Mouse (Mus musculus) heart, adult 2 months (tissue): ENCODE data around the gene Kdm2b. TPM values are rescaled to one million over a fixed set of nuclear protein-coding genes. Genes with fewer than 3 reads are reported as not detected.

Source experiments
- DNase-seq, 2 experiments: peaks; one replicate each; pipeline ENCODE4 v3.0.0; 2021
- H3K27ac ChIP-seq: fragments of 200-600 bp; 2 replicates; pipeline ENCODE4 v1.8.1; 2022
- H3K27me3 ChIP-seq: fragments of 200-500 bp; 2 replicates; pipeline ENCODE4 v1.6.1; 2012; ENCODE audit warnings: mild to moderate bottlenecking, low read length, inconsistent platforms, mixed read lengths; ENCODE audit not compliant: control insufficient read depth, insufficient read depth
- H3K36me3 ChIP-seq: fragments of 200-500 bp; 2 replicates; pipeline ENCODE4 v1.6.1; 2012; ENCODE audit warnings: low read length, inconsistent platforms; ENCODE audit not compliant: control insufficient read depth, insufficient read depth
- H3K4me1 ChIP-seq: fragments of 200-500 bp; 2 replicates; pipeline ENCODE4 v1.6.1; 2011; ENCODE audit warnings: low read length; ENCODE audit not compliant: control insufficient read depth, insufficient read depth
- H3K4me3 ChIP-seq: fragments of 200-600 bp; 2 replicates; pipeline ENCODE4 v1.8.1; 2022
- H3K79me2 ChIP-seq: fragments of 200-500 bp; replicated peaks from 2 replicates; pipeline ENCODE4 v1.6.1; 2012; ENCODE audit warnings: mild to moderate bottlenecking, inconsistent platforms, low read length, moderate library complexity, mixed read lengths; ENCODE audit not compliant: control insufficient read depth, insufficient read depth
- H3K9ac ChIP-seq: fragments of 200-500 bp; 2 replicates; pipeline ENCODE4 v1.6.1; 2012; ENCODE audit warnings: low read depth, mild to moderate bottlenecking, control low read depth, inconsistent platforms, low read length, mixed read lengths
- CTCF ChIP-seq: fragments of 200-600 bp; IDR thresholded peaks from 2 replicates; pipeline ENCODE4 v1.8.1; 2022; ENCODE audit warnings: antibody characterized with exemption, mild to moderate bottlenecking, moderate library complexity
- EP300 ChIP-seq: fragments of 200-500 bp; IDR thresholded peaks from 2 replicates; pipeline ENCODE4 v1.6.1; 2011; ENCODE audit warnings: low read depth, low read length, control low read depth; ENCODE audit not compliant: insufficient read depth
- POLR2A ChIP-seq: fragments of 200-500 bp; IDR thresholded peaks from 2 replicates; pipeline ENCODE4 v1.6.1; 2011; ENCODE audit warnings: mild to moderate bottlenecking, low read depth, low read length, control low read depth; ENCODE audit not compliant: insufficient read depth
- WGBS: fragments of 180-500 bp; shearing (Covaris S2); methylation state at CpG from one replicate; pipeline ENCODE4 v1.1.7; 2018; 5-methylcytosine and 5-hydroxymethylcytosine counted together
- intact Hi-C: fragments of 180-260 bp; cut with DNase I; formaldehyde crosslinking; loops from one replicate; pipeline ENCODE4 v1.15.1; 2025
- polyA plus RNA-seq: library from polyadenylated mRNA; depleted of rRNA; stranded (reverse); fragments of >200 nt; gene quantifications from 2 replicates; pipeline ENCODE4 v1.2.3, GENCODE M21; 2012
- total RNA-seq, 2 experiments: library from RNA; stranded (reverse); gene quantifications; 2 replicates each; pipeline ENCODE4 v1.2.3; 2021

The Kdm2b gene
- total and polyA plus RNA-seq, 3 experiments = 8.2 to 14.6 (median 12.5) TPM

DNA sequence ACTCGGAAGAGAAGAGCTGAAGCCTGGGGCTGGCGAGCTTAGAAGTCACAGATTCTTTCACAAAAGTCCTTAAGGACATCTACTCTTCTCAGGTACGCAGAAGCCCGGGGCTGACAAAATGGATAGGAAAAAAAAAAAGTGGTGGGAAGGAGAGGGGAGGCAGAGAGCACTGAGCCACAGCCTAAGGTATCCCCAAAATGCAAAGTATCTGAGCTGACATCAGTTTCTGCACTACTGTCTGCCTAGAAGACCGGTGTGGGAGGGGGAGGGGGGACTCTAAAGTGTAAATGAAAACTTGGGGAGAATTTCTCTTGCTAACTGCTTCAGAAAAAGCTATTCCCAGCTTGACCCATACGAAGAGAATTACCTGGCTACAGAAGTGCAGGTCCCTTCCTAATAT, 91.5 kb downstream of the Kdm2b start:
- H3K4me1 ChIP-seq = peaks cover 3% of the 10 kb centered on the region
- 88% methylated on average over 6 of the region's 6 CpGs for WGBS
- no peak overlapping the region for H3K27ac ChIP-seq
- H3K36me3 ChIP-seq = no peaks in the 10 kb centered on the region
- TF ChIP-seq EP300 (no peak), CTCF (no peak), POLR2A (no peak)
- H3K79me2 ChIP-seq = peaks cover 5% of the 10 kb centered on the region; the same call in 1 of the 2 replicates
- no peaks in the 10 kb centered on the region for H3K27me3 ChIP-seq
- no peak overlapping the region for H3K4me3 ChIP-seq
- H3K9ac ChIP-seq = no peak overlapping the region
- intact Hi-C loops = no loop called here
- no peak for DNase-seq

DNA sequence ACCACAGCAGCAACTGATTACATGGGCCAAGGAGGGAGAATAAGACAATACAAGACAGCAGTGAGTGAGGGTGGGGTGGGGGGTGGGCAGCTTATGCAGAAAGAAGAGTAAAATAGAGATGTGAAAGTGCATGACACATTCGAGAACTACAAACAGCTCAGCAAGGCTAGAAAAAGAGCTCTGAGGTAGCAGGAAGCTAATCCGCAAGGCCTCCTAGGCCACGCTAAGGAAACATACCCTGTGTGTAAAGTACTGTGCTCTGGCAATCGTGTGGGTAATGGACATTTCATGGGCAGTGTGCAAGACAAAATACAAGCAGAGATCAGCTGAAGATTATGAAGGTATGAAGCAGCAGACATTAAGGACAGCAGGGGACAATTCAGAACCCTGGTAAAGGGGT, 94.8 kb downstream of the Kdm2b start:
- Histone ChIP-seq H3K27me3 (no peaks in the 10 kb centered on the region), H3K4me1 (peaks cover 2% of the 10 kb centered on the region), H3K4me3 (no peak overlapping the region), H3K36me3 (no peaks in the 10 kb centered on the region), H3K27ac (no peak overlapping the region; the same call in 1 of the 2 replicates), H3K9ac (no peak overlapping the region), H3K79me2 (peaks cover 8% of the 10 kb centered on the region; the same call in 1 of the 2 replicates)
- TF ChIP-seq CTCF = no peak
- no peak for TF ChIP-seq POLR2A
- TF ChIP-seq EP300 = no peak
- 64% methylated on average over 4 of the region's 4 CpGs for WGBS
- intact Hi-C loops = no loop called here
- DNase-seq = no peak

DNA sequence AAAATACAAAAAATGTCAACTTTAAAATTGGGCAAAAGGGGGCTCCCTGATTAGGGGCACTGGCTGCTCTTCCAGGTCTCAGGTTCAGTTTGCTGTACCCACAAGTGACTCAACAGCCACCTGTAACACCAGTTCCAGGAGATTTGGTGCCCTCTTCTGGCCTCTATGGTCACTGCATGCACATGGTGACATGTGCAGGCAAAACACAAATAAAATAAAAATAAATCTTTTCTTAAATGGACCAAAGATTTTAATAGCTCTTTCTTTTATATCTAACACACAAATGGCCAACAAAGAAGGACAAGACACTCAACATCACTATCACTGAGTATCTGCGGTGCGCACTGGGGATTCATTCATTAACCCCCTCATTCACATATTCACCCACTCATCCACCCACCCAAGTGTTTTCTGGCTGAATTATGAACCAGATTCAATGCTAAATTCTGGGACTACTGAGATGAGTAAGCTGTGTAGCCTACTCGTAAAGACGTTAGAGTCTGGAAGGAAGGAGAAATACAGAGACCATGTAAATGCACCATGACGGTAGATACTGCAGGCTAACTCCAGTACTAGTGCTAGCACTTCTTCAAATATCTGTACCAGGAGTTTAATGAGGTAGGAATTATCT, 95.5 kb downstream of the Kdm2b start:
- TF ChIP-seq CTCF (peak; percentile 89), POLR2A (no peak), EP300 (no peak)
- DNase-seq = peak; percentile 44 to 72
- H3K4me1 ChIP-seq = peaks cover 2% of the 10 kb centered on the region
- H3K36me3 ChIP-seq = no peaks in the 10 kb centered on the region
- H3K79me2 ChIP-seq = peaks cover 8% of the 10 kb centered on the region; the same call in 1 of the 2 replicates
- 90% methylated on average over 5 of the region's 5 CpGs for WGBS
- no peak overlapping the region for H3K4me3 ChIP-seq
- intact Hi-C loops = no loop called here
- H3K27me3 ChIP-seq = no peaks in the 10 kb centered on the region
- no peak overlapping the region for H3K27ac ChIP-seq
- H3K9ac ChIP-seq = no peak overlapping the region

DNA sequence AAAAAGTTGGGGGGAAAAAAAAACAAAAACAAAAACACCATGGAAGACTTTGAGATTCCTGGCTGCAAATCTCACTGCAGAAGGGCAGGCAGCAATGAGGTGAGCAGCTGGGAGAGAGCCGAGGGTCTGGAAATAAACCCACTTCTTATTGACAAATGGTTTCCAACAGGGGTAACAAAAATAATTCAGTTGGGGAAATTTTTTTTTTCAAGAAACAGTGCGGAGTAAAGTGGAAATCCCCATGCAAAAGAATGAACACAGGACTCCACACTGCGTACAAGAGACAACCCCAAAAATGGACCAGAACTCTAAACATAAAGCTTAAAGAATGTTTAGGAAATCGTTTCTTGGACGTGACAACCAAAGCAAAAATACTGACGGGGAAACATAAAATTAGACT, 96.4 kb downstream of the Kdm2b start:
- Histone ChIP-seq H3K27ac (no peak overlapping the region), H3K79me2 (peaks cover 11% of the 10 kb centered on the region), H3K27me3 (no peaks in the 10 kb centered on the region), H3K9ac (no peak overlapping the region), H3K36me3 (no peaks in the 10 kb centered on the region), H3K4me1 (no peaks in the 10 kb centered on the region), H3K4me3 (no peak overlapping the region)
- DNase-seq = no peak
- 92% methylated on average over 6 of the region's 6 CpGs for WGBS
- TF ChIP-seq EP300 = no peak
- no peak for TF ChIP-seq POLR2A
- no peak for TF ChIP-seq CTCF
- intact Hi-C loops = no loop called here

DNA sequence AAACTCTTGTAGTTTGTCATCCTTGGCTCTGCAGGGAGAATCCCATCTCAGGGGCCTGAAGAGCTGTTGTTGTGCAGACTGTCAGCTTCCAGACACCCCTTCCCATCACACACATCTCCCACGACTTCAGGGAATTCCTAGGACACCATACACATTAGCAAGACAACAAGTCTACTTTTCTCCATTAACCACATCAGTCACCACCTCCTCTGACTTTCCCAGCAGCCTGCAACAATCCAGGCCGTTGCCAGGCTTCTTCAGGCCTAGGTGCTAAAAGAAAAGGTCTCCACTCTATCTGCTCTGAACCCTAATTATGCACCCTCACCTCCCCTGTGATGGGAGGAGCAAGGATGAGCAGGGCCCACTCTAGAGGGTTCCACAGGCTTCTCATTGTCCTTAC, 99.2 kb downstream of the Kdm2b start:
- 56% methylated on average over 2 of the region's 2 CpGs for WGBS
- H3K79me2 ChIP-seq = peaks cover 9% of the 10 kb centered on the region
- H3K4me3 ChIP-seq = no peak overlapping the region
- TF ChIP-seq EP300 (no peak), POLR2A (no peak), CTCF (no peak)
- no peak overlapping the region for H3K9ac ChIP-seq
- no peaks in the 10 kb centered on the region for H3K27me3 ChIP-seq
- H3K4me1 ChIP-seq = peaks cover 1% of the 10 kb centered on the region; the same call in 1 of the 2 replicates
- no peak overlapping the region for H3K27ac ChIP-seq
- no peaks in the 10 kb centered on the region for H3K36me3 ChIP-seq
- no peak for DNase-seq
- intact Hi-C loops = no loop called here

DNA sequence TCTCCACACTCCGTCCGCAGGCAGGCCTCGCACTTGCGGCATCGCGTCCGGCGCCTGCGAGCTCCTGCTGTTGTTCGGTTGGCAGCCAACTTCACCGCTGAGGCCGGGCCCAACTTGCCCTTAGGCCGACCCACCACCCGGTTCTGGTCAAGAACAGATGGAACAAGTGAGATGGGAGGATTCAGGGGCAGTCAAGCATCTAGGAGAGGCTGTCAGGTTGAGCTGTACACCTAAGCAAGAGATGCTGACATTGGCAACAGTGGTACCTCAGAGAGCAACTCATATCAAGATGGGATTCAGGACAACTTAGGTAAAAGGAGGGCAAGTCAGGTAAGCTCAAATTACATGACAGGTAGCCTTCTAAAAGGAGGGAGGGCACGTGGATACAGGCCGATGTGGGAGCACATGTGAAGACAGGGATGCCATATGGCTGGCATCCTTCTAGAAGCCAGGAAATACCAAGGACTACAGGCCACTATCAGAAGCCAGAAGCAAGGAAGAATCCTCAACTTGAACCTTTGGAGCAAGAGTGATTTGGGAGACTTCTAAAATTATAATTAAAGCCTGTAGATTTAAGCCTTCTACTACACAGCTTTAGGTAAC, 100.9 kb downstream of the Kdm2b start:
- no peak overlapping the region for H3K27ac ChIP-seq
- no peak for DNase-seq
- WGBS = 92% methylated on average over 16 of the region's 16 CpGs
- no peak overlapping the region for H3K4me3 ChIP-seq
- no peaks in the 10 kb centered on the region for H3K36me3 ChIP-seq
- TF ChIP-seq POLR2A (no peak), EP300 (no peak), CTCF (no peak)
- no peaks in the 10 kb centered on the region for H3K27me3 ChIP-seq
- intact Hi-C loops = no loop called here
- H3K9ac ChIP-seq = no peak overlapping the region
- H3K79me2 ChIP-seq = peaks cover 9% of the 10 kb centered on the region
- H3K4me1 ChIP-seq = peaks cover 1% of the 10 kb centered on the region; the same call in 1 of the 2 replicates
